Mouse (Mus musculus) C2C12 (cell line): ENCODE measurements around the gene Bglap2. TPM values are rescaled to one million over a fixed set of nuclear protein-coding genes. Genes with fewer than 3 reads are reported as not detected.
"Not testable (repeated sequence)": the region's sequence is repeated elsewhere in the genome, so short reads cannot be mapped to it uniquely, and the experiment has no call there.

ENCODE experiments used
- H3K27me3 ChIP-seq: one replicate; pipeline ENCODE4 v1.6.1; 2011; ENCODE audit not compliant: control insufficient read depth, insufficient read depth, insufficient read length
- H3K36me3 ChIP-seq: one replicate; pipeline ENCODE4 v1.6.1; 2011; ENCODE audit not compliant: control insufficient read depth, insufficient read depth
- H3K4me3 ChIP-seq: one replicate; pipeline ENCODE4 v1.5.1; 2011; ENCODE audit warnings: mild to moderate bottlenecking, control low read depth; ENCODE audit not compliant: poor library complexity, insufficient read depth, severe bottlenecking
- H3K79me2 ChIP-seq: one replicate; pipeline ENCODE4 v1.6.1; 2011; ENCODE audit not compliant: control insufficient read depth, insufficient read depth
- H3K79me3 ChIP-seq: one replicate; pipeline ENCODE4 v1.6.1; 2011; ENCODE audit warnings: low read depth, control low read depth
- H3ac ChIP-seq: one replicate; pipeline ENCODE3; 2011; ENCODE audit warnings: low read depth; ENCODE audit not compliant: control insufficient read depth, insufficient read length
- CEBPB ChIP-seq: IDR thresholded peaks from one replicate; pipeline ENCODE4 v1.6.1; 2011; ENCODE audit warnings: low read depth, mild to moderate bottlenecking, control low read depth, moderate library complexity
- CTCF ChIP-seq: IDR thresholded peaks from one replicate; pipeline ENCODE4 v1.5.1; 2011; ENCODE audit not compliant: control insufficient read depth, insufficient read depth, insufficient read length
- FOSL1 ChIP-seq: IDR thresholded peaks from one replicate; pipeline ENCODE4 v1.8.0; 2011; ENCODE audit warnings: mild to moderate bottlenecking, low read length; ENCODE audit not compliant: poor library complexity, insufficient read depth, severe bottlenecking
- MAX ChIP-seq: IDR thresholded peaks from one replicate; pipeline ENCODE4 v1.6.1; 2011; ENCODE audit warnings: mild to moderate bottlenecking, control low read depth
- MYOD1 ChIP-seq: IDR thresholded peaks from one replicate; pipeline ENCODE4 v1.6.1; 2011; ENCODE audit warnings: low read depth; ENCODE audit not compliant: control insufficient read depth, insufficient read length
- MYOG ChIP-seq: IDR thresholded peaks from one replicate; pipeline ENCODE4 v1.6.1; 2011; ENCODE audit not compliant: control insufficient read depth, insufficient read length; ENCODE audit errors: extremely low read depth
- USF1 ChIP-seq: IDR thresholded peaks from one replicate; pipeline ENCODE4 v1.6.1; 2011; ENCODE audit warnings: low read depth, mild to moderate bottlenecking, control low read depth, moderate library complexity
- polyA plus RNA-seq: library from polyadenylated mRNA; unstranded; fragments of >200 nt; fragmentation: generic; extraction: Trizol; gene quantifications from one replicate; pipeline ENCODE4 v1.2.1, GENCODE M21; 2012; ENCODE audit warnings: missing spikeins

The Bglap2 gene
- polyA plus RNA-seq, 1 experiment = 4.6 TPM

DNA sequence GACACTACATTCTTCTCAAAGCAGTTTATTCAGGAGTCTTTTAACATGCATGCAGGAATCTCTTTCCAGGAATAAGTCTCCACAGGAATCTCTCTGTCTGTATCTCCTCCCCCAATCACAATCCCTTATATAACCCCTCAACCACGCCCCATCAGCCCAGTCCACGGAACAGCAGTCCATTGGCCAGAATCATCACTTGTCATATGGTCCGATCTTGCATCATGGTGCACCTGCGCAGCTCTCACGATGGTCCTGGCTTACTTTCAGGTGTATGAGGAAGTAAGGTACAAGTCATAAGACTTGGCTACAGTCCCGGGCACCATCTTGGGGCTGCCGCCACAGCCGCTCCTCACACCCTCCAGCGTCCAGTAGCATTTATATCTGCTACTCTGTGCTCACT, 5.9 kb downstream of the Bglap2 start, which contains the start of gene Bglap3:
Gene Bglap3, minus strand, starts transcription at position 101 of the 400 bp plus-strand sequence.
- not testable (repeated sequence) for H3ac ChIP-seq, H3K4me3 ChIP-seq, H3K36me3 ChIP-seq, H3K79me2 ChIP-seq, H3K27me3 ChIP-seq, H3K79me3 ChIP-seq

DNA sequence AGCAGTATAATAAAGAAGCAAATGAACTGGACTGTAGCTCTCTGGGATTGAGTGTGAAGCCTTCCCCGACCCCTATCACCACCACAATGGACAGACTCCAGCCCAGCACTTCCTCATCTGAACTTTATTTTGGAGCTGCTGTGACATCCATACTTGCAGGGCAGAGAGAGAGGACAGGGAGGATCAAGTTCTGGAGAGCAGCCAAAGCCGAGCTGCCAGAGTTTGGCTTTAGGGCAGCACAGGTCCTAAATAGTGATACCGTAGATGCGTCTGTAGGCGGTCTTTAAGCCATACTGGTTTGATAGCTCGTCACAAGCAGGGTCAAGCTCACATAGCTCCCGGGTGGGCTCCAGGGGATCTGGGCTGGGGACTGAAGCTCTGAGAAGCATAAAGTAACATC, 10.0 kb downstream of the Bglap2 start:
- not testable (repeated sequence) for H3ac ChIP-seq, H3K79me2 ChIP-seq, H3K27me3 ChIP-seq, H3K36me3 ChIP-seq, H3K4me3 ChIP-seq, H3K79me3 ChIP-seq

DNA sequence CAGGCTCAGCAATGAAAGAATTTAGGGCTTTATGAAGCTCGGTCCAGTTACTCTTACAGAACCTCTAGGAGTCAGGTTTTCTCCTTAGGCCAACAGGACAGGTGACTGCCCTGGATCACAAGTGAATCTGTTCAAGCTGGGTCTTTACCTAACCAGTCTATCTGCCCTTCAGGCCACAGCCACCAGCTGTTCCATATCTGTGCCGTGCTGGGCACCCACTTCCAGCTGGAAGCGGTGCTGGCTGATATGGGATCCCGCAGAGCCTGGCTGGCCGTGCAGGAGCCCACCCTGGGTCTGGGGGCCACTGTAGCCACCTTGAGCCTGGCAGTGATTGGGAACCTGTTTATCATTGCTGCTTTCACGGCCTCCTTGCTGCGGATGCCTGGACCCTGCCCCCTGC, 11.0 kb downstream of the Bglap2 start:
- not testable (repeated sequence) for H3K27me3 ChIP-seq, H3K79me3 ChIP-seq, H3K4me3 ChIP-seq, H3ac ChIP-seq, H3K36me3 ChIP-seq, H3K79me2 ChIP-seq

DNA sequence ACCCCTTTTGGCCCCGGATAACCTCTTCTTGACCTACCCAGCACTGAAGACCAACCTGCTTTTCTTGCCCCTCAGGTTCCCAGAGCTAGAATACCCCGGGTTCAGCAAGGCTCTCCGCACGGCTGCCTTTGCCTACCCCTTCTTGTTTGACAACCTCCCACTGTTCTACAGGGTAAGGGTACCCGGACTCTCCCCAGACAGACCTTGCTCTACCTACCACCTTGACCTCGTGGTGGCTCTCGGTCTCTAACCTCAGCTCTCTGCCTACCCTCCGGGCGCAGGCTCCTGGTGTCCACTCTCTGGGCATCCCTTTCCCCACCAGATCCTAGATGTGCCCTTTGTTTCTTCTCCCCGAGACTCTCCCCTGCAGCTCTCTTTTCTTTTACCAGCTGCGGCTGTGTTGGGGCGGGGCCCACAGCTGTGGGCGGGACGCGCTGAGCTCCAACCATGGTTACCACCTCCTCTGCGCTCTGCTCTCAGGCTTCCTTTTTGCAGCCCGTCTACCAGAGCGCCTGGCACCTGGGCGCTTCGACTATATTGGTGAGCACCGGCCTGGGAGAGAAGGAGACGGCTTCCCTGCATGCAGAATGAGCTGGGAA, 11.6 kb downstream of the Bglap2 start:
- not testable (repeated sequence) for H3K79me2 ChIP-seq, H3K4me3 ChIP-seq, H3K27me3 ChIP-seq, H3ac ChIP-seq, H3K79me3 ChIP-seq
- peaks cover 12% of the 10 kb centered on the region for H3K36me3 ChIP-seq

DNA sequence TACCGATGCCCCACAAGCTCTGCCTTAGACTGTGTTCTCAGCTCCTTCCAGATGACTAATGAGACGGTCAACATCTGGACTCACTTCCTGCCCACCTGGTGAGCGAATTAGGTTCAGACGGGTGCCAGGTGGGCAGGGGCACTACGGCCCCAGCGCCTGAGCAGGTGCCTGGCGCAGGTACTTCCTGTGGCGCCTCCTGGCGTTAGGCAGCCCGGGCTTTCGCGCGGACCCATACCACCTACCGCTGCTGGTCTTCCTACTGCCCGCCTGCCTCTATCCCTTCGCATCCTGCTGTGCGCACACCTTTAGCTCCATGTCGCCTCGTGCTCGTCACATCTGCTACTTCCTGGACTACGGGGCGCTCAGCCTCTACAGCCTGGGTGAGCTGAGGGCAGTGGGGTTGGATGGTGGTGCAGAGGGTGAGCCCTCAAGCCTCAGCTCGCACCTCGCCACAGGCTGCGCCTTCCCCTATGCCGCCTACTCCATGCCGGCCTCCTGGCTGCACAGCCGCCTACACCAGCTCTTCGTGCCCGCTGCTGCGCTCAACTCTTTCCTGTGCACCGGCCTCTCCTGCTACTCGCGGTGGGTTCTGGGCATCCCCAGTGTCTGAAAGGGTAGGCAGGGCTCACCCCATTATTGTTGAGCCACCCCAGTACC, 12.7 kb downstream of the Bglap2 start:
- no peak overlapping the region for H3ac ChIP-seq
- TF ChIP-seq MYOG (no peak), CEBPB (no peak), USF1 (no peak), FOSL1 (no peak), MYOD1 (no peak), MAX (no peak), CTCF (no peak)
- no peak overlapping the region for H3K4me3 ChIP-seq
- no peaks in the 10 kb centered on the region for H3K79me3 ChIP-seq
- no peaks in the 10 kb centered on the region for H3K27me3 ChIP-seq
- peaks cover 18% of the 10 kb centered on the region for H3K36me3 ChIP-seq
- no peaks in the 10 kb centered on the region for H3K79me2 ChIP-seq

DNA sequence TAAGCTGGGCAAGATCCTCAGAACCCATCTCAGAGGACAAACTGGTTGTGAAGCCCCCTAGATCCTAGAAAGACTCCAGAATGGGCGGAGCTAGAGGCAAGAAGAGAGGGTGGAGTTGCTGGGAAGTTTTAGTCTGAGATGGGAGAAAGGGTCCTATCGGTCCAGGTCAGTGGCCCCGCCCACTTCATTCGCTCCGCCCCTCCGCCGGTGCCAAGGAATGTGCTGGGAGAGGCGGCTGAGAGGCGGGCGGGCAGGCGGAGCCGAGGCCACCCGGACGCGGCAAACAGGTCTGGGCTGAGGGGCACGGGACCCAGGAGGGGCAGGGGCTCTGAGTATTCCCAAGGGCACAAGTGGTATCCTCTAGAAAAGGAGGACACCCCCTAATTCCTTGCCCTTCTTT, 14.2 kb downstream of the Bglap2 start, which contains the start of gene Paqr6:
Gene Paqr6, plus strand, starts transcription at position 248 of the 400 bp plus-strand sequence.
- no peak within 1 kb of the TSS for H3K4me3 ChIP-seq
- H3K79me2 ChIP-seq = no peaks in the 10 kb centered on the region
- no peak within 1 kb of the TSS for H3ac ChIP-seq
- H3K36me3 ChIP-seq = peaks cover 32% of the 10 kb centered on the region
- no peaks in the 10 kb centered on the region for H3K79me3 ChIP-seq
- no peaks in the 10 kb centered on the region for H3K27me3 ChIP-seq
- TF ChIP-seq USF1 = no peak
- no peak for TF ChIP-seq MYOD1
- no peak for TF ChIP-seq FOSL1
- no peak for TF ChIP-seq MAX
- TF ChIP-seq MYOG = no peak
- no peak for TF ChIP-seq CTCF
- TF ChIP-seq CEBPB = no peak

DNA sequence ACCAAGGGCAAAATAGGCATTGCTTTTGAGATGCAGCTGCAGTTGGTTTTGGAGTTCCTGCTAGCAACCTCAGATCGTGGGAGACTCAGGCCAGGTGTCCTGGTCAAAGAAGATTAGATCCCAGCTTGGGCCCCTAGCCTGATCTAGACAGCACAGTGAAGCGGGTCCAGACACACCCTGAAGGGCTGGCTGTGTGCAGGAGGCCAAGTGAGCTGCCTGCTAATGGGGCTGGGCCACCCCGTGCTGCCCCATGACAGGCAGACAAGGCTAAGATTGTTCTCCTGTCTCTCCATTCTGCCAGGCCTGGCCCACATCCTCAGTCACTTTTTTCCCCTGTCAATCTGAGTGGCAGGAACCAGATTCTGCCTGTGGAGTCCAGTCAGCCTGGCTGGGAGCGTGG, 14.8 kb downstream of the Bglap2 start:
- no peak for TF ChIP-seq MYOG
- no peak for TF ChIP-seq MAX
- no peak for TF ChIP-seq MYOD1
- TF ChIP-seq FOSL1 = no peak
- no peak for TF ChIP-seq CTCF
- no peak for TF ChIP-seq USF1
- TF ChIP-seq CEBPB = no peak
- Histone ChIP-seq H3K27me3 (no peaks in the 10 kb centered on the region), H3K79me2 (no peaks in the 10 kb centered on the region), H3K79me3 (no peaks in the 10 kb centered on the region), H3K4me3 (no peak overlapping the region), H3ac (no peak overlapping the region), H3K36me3 (peaks cover 37% of the 10 kb centered on the region)
